Mouse (Mus musculus): ENCODE data around the gene 1700061G19Rik. TPM values are rescaled to one million over a fixed set of nuclear protein-coding genes. Genes with fewer than 3 reads are reported as not detected.

The 1700061G19Rik gene
- polyA plus RNA-seq, 1 experiment from 2014 or later, result not detected

- ChIA-PET CTCF (no interaction called here), POLR2A (no interaction called here)
- ATAC-seq (no peak), DNase-seq (ENCODE audit: low read depth, low spot score) (no peak)
- peaks cover 4% of the 10 kb centered on the region for H3K27me3 ChIP-seq
- in situ Hi-C loops (cut with MboI; ENCODE audit: low pct_unique_long_range_greater_than_20kb), result no loop called here
- TF ChIP-seq CTCF (IDR thresholded peaks at IDR 0.05), result no peak
These were observed 3.5 kb upstream of the 1700061G19Rik start for GRCm38 (mm10) chr17:56871767-56872166.

GRCm38 (mm10) chr17:56872512-56872911, 2.8 kb upstream of the 1700061G19Rik start:
- no peak for ATAC-seq
- in situ Hi-C loops (cut with MboI; ENCODE audit: low pct_unique_long_range_greater_than_20kb), result no loop called here
- DNase-seq (ENCODE audit: low read depth, low spot score), result no peak
- CTCF ChIA-PET, result no interaction called here
- POLR2A ChIA-PET, result no interaction called here
- H3K27me3 ChIP-seq, result peaks cover 4% of the 10 kb centered on the region
- TF ChIP-seq CTCF (IDR thresholded peaks at IDR 0.05), result no peak

GRCm38 (mm10) chr17:56874237-56874636, 1.0 kb upstream of the 1700061G19Rik start, which contains the start of gene Acsbg2:
Acsbg2 (minus strand) TSS chr17:56874447.
- peaks cover 4% of the 10 kb centered on the region for H3K27me3 ChIP-seq
- no peak for ATAC-seq
- CTCF ChIA-PET, result no interaction called here
- in situ Hi-C loops (cut with MboI; ENCODE audit: low pct_unique_long_range_greater_than_20kb), result no loop called here
- TF ChIP-seq CTCF (IDR thresholded peaks at IDR 0.05), result no peak
- POLR2A ChIA-PET, result no interaction called here
- no peak for DNase-seq (ENCODE audit: low read depth, low spot score)

GRCm38 (mm10) chr17:56876465-56876864, 1.2 kb downstream of the 1700061G19Rik start:
- H3K27me3 ChIP-seq, result no peaks in the 10 kb centered on the region
- no peak for DNase-seq (ENCODE audit: low read depth, low spot score)
- no peak for TF ChIP-seq CTCF (IDR thresholded peaks at IDR 0.05)
- no peak for ATAC-seq
- ChIA-PET POLR2A (no interaction called here), CTCF (no interaction called here)
- in situ Hi-C loops (cut with MboI; ENCODE audit: low pct_unique_long_range_greater_than_20kb), result no loop called here

- POLR2A ChIA-PET, result no interaction called here
- no peaks in the 10 kb centered on the region for H3K27me3 ChIP-seq
- CTCF ChIA-PET, result no interaction called here
- no peak for ATAC-seq
- in situ Hi-C loops (cut with MboI; ENCODE audit: low pct_unique_long_range_greater_than_20kb), result no loop called here
- no peak for DNase-seq (ENCODE audit: low read depth, low spot score)
- TF ChIP-seq CTCF (IDR thresholded peaks at IDR 0.05), result no peak
These were observed 1.7 kb downstream of the 1700061G19Rik start for GRCm38 (mm10) chr17:56876981-56877380.

- no peaks in the 10 kb centered on the region for H3K27me3 ChIP-seq
- no peak for DNase-seq (ENCODE audit: low read depth, low spot score)
- no peak for ATAC-seq
- CTCF ChIA-PET, result no interaction called here
- POLR2A ChIA-PET, result no interaction called here
- in situ Hi-C loops (cut with MboI; ENCODE audit: low pct_unique_long_range_greater_than_20kb), result no loop called here
- no peak for TF ChIP-seq CTCF (IDR thresholded peaks at IDR 0.05)
These were observed 2.1 kb downstream of the 1700061G19Rik start for GRCm38 (mm10) chr17:56877426-56877825.

GRCm38 (mm10) chr17:56883612-56884011, 8.3 kb downstream of the 1700061G19Rik start:
- in situ Hi-C loops (cut with MboI; ENCODE audit: low pct_unique_long_range_greater_than_20kb), result no loop called here
- ChIA-PET CTCF (no interaction called here), POLR2A (no interaction called here)
- DNase-seq (ENCODE audit: low read depth, low spot score) (no peak), ATAC-seq (no peak)
- TF ChIP-seq CTCF (IDR thresholded peaks at IDR 0.05), result no peak
- H3K27me3 ChIP-seq, result no peaks in the 10 kb centered on the region

- in situ Hi-C loops (cut with MboI; ENCODE audit: low pct_unique_long_range_greater_than_20kb), result no loop called here
- no peak for TF ChIP-seq CTCF (IDR thresholded peaks at IDR 0.05)
- POLR2A ChIA-PET, result no interaction called here
- CTCF ChIA-PET, result interaction anchor here (1.5 kb wide), 1 partner anchor 13 kb away, joined by 4 read pairs; no protein-coding TSS in a partner anchor
- DNase-seq (ENCODE audit: low read depth, low spot score) (no peak), ATAC-seq (no peak)
- no peaks in the 10 kb centered on the region for H3K27me3 ChIP-seq
These were observed 9.1 kb downstream of the 1700061G19Rik start for GRCm38 (mm10) chr17:56884331-56884730.

GRCm38 (mm10) chr17:56884809-56885208, 9.5 kb downstream of the 1700061G19Rik start:
- POLR2A ChIA-PET, result no interaction called here
- no peak for TF ChIP-seq CTCF (IDR thresholded peaks at IDR 0.05)
- no peak for ATAC-seq

GRCm38 (mm10) chr17:56888050-56888449, 12.8 kb downstream of the 1700061G19Rik start:
- DNase-seq (ENCODE audit: low read depth, low spot score) (no peak), ATAC-seq (no peak)
- ChIA-PET CTCF (no interaction called here), POLR2A (interaction anchor here (0.9 kb wide), 1 partner anchor 21 kb away, joined by 3 read pairs; no protein-coding TSS in a partner anchor)
- no peaks in the 10 kb centered on the region for H3K27me3 ChIP-seq
- TF ChIP-seq CTCF (IDR thresholded peaks at IDR 0.05), result no peak
- in situ Hi-C loops (cut with MboI; ENCODE audit: low pct_unique_long_range_greater_than_20kb), result no loop called here

More at GRCm38 (mm10) chr17:56884809-56885208, 9.5 kb downstream of the 1700061G19Rik start:
- DNase-seq (ENCODE audit: low read depth, low spot score), result no peak
- in situ Hi-C loops (cut with MboI; ENCODE audit: low pct_unique_long_range_greater_than_20kb), result no loop called here
- CTCF ChIA-PET, result interaction anchor here (1.5 kb wide), 1 partner anchor 13 kb away, joined by 4 read pairs; no protein-coding TSS in a partner anchor
- H3K27me3 ChIP-seq, result no peaks in the 10 kb centered on the region

GRCm38 (mm10) chr17:56890018-56890417, 14.7 kb downstream of the 1700061G19Rik start:
- in situ Hi-C loops (cut with MboI; ENCODE audit: low pct_unique_long_range_greater_than_20kb), result loop anchor here (5.0 kb wide), 1 partner anchor 62 kb away; no protein-coding TSS in a partner anchor
- ChIA-PET POLR2A (no interaction called here), CTCF (no interaction called here)
- DNase-seq (ENCODE audit: low read depth, low spot score), result no peak
- no peak for ATAC-seq
- no peak for TF ChIP-seq CTCF (IDR thresholded peaks at IDR 0.05)
- H3K27me3 ChIP-seq, result no peaks in the 10 kb centered on the region

- TF ChIP-seq CTCF (IDR thresholded peaks at IDR 0.05), result no peak
- ATAC-seq, result no peak
These were observed 20.2 kb downstream of the 1700061G19Rik start for GRCm38 (mm10) chr17:56895368-56895918.

More at GRCm38 (mm10) chr17:56895368-56895918, 20.2 kb downstream of the 1700061G19Rik start:
- no peak for DNase-seq (ENCODE audit: low read depth, low spot score)
- CTCF ChIA-PET, result interaction anchor here (1.0 to 1.3 kb wide), 2 partner anchors 11 to 15 kb away, joined by 3 read pairs; no protein-coding TSS in a partner anchor
- H3K27me3 ChIP-seq, result no peaks in the 10 kb centered on the region
- in situ Hi-C loops (cut with MboI; ENCODE audit: low pct_unique_long_range_greater_than_20kb), result no loop called here
- POLR2A ChIA-PET, result no interaction called here
